In genomic region chr9:115215830-115216701, GRCm38 (mm10) we compare ENCODE assay signal across 8 mouse cellular contexts.
DNase-seq lines count a peak whose midpoint lies in the region; ATAC-seq and TF ChIP-seq lines count a peak whose summit lies in the region.

No protein-coding gene starts in this region.

- peak; percentile 74 for ATAC-seq in intestine, embryonic 14.5 days (replicated peaks; ENCODE audit: low FRiP score, low TSS enrichment, low read depth)
- peak; percentile 54 for ATAC-seq in liver, embryonic 15.5 days (ENCODE audit: insufficient read depth)
- peak; percentile 85 for ATAC-seq in stomach, embryonic 16.5 days (ENCODE audit: insufficient read depth, low FRiP score)

- peaks cover 14% of the 10 kb centered on the region; the same call in 1 of the 2 replicates for H3K4me1 ChIP-seq in intestine, embryonic 14.5 days (replicated peaks; ENCODE audit: control insufficient read depth, insufficient read depth, low read length)
- peaks cover 35% of the 10 kb centered on the region for H3K4me1 ChIP-seq in liver, embryonic 15.5 days (replicated peaks)
- peaks cover 8% of the 10 kb centered on the region for H3K4me1 ChIP-seq in stomach, embryonic 16.5 days (ENCODE audit: control insufficient read depth, insufficient read depth, low read length)

- H3K27me3 ChIP-seq in intestine, embryonic 14.5 days (replicated peaks; ENCODE audit: control insufficient read depth, insufficient read depth, low read length) = no peaks in the 10 kb centered on the region
- H3K27me3 ChIP-seq in liver, embryonic 15.5 days = no peaks in the 10 kb centered on the region
- no peaks in the 10 kb centered on the region for H3K27me3 ChIP-seq in stomach, embryonic 16.5 days (ENCODE audit: control insufficient read depth, insufficient read depth, low read length)

- 33% methylated on average over 21 of the region's 21 CpGs for WGBS in intestine, embryonic 14.5 days
- WGBS in liver, embryonic 15.5 days (ENCODE audit: insufficient replicate concordance) = 33% methylated on average over 21 of the region's 21 CpGs
- WGBS in stomach, embryonic 16.5 days = 27% methylated on average over 21 of the region's 21 CpGs

- H3K36me3 ChIP-seq in intestine, embryonic 14.5 days (ENCODE audit: control insufficient read depth, insufficient read depth, low read length) = no peaks in the 10 kb centered on the region
- H3K36me3 ChIP-seq in liver, embryonic 15.5 days (replicated peaks) = no peaks in the 10 kb centered on the region
- H3K36me3 ChIP-seq in stomach, embryonic 16.5 days (ENCODE audit: control insufficient read depth, insufficient read depth, low read length) = no peaks in the 10 kb centered on the region

- peak overlapping the region; percentile 20; the same call in 1 of the 2 replicates for H3K4me2 ChIP-seq in intestine, embryonic 14.5 days (ENCODE audit: low read length)
- H3K4me2 ChIP-seq in liver, embryonic 15.5 days = no peak overlapping the region; the same call in 1 of the 2 replicates
- 0 out of 2 replicates have a peak overlapping the region, but pooled peaks have one; percentile 13 for H3K4me2 ChIP-seq in stomach, embryonic 16.5 days (ENCODE audit: low read depth, low read length)

- H3K9ac ChIP-seq in intestine, embryonic 14.5 days (ENCODE audit: low read length) = no peak overlapping the region
- H3K9ac ChIP-seq in liver, embryonic 15.5 days = no peak overlapping the region
- H3K9ac ChIP-seq in stomach, embryonic 16.5 days (ENCODE audit: low read length) = no peak overlapping the region

- no peak for TF ChIP-seq CTCF in layer of hippocampus, adult 2 months (conservative IDR thresholded peaks at IDR 0.05)

- no peak overlapping the region for H3K27ac ChIP-seq in intestine, embryonic 14.5 days (ENCODE audit: low read depth)
- H3K27ac ChIP-seq in liver, embryonic 15.5 days (replicated peaks) = no peak overlapping the region
- 0 out of 2 replicates have a peak overlapping the region, but pooled peaks have one; percentile 46 for H3K27ac ChIP-seq in stomach, embryonic 16.5 days (ENCODE audit: low read length)
- no peak overlapping the region for H3K27ac ChIP-seq in layer of hippocampus, adult 2 months

- DNase-seq in spleen, adult 12 weeks (ENCODE audit: low spot score) = peak; percentile 29
- DNase-seq in spleen, postnatal 36 days (ENCODE audit: low spot score in 2 of 2) = no peak
- DNase-seq in intestine, embryonic 14.5 days (ENCODE audit: low spot score) = peak; percentile 75
- DNase-seq in left cerebral cortex, adult 11 months (ENCODE audit: low spot score) = no peak
- no peak for DNase-seq in cerebellum, postnatal 36 days
- DNase-seq in layer of hippocampus, adult 2 months (ENCODE audit: low spot score in 2 of 2) = no peak

- H3K4me3 ChIP-seq in intestine, embryonic 14.5 days (ENCODE audit: low read depth, low read length) = no peak overlapping the region
- no peak overlapping the region for H3K4me3 ChIP-seq in liver, embryonic 15.5 days (replicated peaks)
- H3K4me3 ChIP-seq in stomach, embryonic 16.5 days (replicated peaks; ENCODE audit: low read length) = no peak overlapping the region
- no peak overlapping the region for H3K4me3 ChIP-seq in layer of hippocampus, adult 2 months

- peaks cover 6% of the 10 kb centered on the region; the same call in 1 of the 2 replicates for H3K9me3 ChIP-seq in intestine, embryonic 14.5 days (ENCODE audit: control insufficient read depth, low read length)
- H3K9me3 ChIP-seq in liver, embryonic 15.5 days (replicated peaks) = no peaks in the 10 kb centered on the region
- no peaks in the 10 kb centered on the region for H3K9me3 ChIP-seq in stomach, embryonic 16.5 days (replicated peaks; ENCODE audit: control insufficient read depth, low read length)

Comparison
In these comparisons a context has a peak if more than half of its experiments do, and no peak if none do; other contexts are left out.
1. DNase-seq: peak in spleen, adult 12 weeks (single experiment) and intestine, embryonic 14.5 days (single experiment); none in spleen, postnatal 36 days (0 of 2), left cerebral cortex, adult 11 months (single experiment), cerebellum, postnatal 36 days (0 of 2) and layer of hippocampus, adult 2 months (0 of 2).
2. Peak in every context shown above with its lines, with median percentiles within 50 percentile points of each other: ATAC-seq.